Mouse (Mus musculus): ENCODE data around the gene Lonrf2.

Lonrf2 gene

DNA sequence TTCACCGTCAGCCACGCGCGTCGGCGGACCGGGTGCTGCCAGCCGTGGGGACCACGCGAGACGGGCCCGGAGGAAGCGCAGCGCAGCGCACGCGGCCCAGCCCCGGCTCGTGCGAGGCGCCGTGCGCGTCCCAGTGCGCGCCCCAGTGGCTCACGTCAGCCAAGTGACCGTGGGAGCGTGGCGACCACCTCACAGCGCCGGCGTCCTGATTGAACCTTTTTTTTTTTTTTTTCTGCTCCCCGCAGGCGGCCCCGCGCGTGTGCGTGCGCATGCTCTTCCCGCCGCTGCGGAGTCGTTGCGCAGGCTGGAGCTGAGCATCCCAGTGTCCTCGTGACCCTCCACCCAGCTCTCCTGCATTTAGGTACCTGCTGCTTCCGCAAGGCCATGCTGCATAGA lies at the start of gene Lonrf2:
TSS of gene Lonrf2 (minus strand) at position 235 of the 396 bp plus-strand sequence.
- ATAC-seq (ENCODE audit: low TSS enrichment): peak; percentile 82

DNA sequence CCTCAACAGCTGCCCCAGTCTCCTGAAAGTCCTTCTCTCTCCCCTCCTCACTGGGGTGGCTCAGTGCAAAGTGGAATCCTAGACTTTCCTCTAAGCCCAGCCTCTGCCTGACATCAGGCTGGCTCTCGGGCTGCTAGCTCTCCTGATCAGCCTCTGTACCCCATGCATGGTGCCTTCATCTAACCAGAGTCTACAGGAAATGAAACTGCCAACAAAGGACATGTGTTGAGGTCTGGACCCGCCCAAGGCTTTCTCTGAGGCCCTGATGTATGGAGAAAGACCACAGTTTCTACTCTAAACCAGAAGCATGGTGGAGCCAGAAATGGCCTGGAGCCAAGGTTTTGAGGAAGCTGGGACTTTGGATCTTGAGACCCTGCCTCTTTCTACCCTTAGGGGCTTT lies 49.4 kb upstream of the Lonrf2 start:
- ATAC-seq (ENCODE audit: low TSS enrichment): no peak

DNA sequence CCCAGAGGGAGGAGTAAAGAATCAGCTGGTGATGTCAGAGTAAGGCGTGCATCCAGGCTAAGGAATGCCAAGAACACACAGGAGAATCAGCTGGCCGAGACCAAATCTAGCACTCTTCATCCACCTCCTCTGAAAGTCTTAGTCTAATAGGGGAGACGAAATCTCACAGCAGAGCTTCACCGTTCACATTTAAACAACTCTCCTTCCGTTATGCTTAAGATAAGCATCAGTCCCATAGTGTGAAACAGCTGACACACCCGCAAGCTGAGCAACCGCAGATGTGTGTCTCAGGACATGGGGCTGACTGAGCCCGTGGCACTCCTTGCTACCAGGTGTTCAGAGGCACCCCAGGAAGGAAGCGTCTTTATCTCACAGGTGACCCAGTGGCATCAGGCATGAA lies 47.3 kb upstream of the Lonrf2 start:
- ATAC-seq (ENCODE audit: low TSS enrichment): no peak

DNA sequence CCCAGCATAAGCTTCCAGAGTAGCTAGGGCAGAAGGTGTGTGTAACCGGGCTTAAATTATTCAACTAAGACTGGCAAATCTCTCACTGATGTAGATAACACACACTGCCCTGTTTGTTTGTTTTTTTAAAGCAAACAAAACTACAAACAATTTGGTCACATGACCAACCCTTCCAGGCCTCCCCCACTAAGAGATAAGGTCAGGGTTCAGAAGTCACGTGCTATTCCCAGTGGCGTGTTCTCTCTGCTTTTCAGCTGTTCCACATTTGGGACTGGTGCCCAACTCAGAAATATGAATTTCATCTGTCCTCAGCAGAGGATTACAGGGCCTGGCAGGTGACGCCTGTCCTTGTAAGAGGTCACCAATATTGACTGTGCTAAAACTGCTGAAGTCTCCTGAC lies 46.2 kb upstream of the Lonrf2 start:
- no peak for ATAC-seq (ENCODE audit: low TSS enrichment)

DNA sequence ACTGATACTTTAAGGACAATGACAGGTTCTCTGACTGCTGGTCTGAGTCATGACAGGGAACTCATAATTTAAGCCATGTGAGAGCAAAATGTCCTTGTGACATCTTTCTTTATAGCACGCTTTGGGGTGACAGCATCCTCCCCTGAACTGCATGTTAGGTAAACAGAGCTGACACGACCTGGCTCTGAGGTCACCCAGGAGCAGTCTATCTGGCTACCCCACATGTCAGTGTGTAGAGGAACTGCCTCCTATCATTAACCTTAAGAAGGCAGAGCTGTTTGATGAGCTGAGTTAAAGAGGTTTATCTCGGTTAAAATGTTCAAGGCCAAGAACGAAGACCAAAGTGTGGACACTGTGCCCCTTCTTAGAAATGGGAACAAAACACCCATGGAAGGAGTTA lies 44.9 kb upstream of the Lonrf2 start:
- no peak for ATAC-seq (ENCODE audit: low TSS enrichment)

DNA sequence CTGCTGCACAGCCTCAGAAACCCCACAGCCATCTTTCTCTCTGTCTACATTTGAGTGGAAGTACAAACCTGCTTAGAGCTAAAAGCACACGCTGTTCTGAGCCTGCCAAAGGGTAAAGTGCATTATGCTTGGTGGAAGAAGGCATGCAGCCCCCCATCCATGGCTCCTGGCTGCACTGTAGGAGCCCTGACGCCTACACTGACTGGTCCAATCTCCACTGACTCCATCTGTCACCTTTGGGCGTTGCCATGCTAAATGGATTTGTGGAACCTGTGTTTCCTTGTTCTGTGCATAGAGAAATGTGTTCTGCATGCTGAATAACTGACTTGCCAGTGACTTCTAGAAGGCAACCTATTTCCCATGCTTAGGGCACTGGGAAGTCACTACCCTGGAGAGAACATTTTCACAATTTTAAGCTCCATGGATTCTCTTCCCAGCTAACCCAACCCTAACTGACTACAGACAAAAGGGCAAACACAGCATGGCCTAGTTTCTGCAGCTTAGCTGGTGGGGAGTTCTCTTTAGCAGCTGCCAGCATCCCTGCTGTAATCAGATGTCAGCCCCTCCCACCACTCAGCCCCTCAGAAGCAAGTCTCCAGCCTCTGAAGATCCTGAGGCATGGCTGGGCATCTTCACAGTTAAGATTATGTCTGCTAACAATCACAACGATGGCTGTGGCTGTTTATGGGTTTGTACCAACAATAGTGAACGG lies 40.3 kb upstream of the Lonrf2 start:
- peak; percentile 72 for ATAC-seq (ENCODE audit: low TSS enrichment)

DNA sequence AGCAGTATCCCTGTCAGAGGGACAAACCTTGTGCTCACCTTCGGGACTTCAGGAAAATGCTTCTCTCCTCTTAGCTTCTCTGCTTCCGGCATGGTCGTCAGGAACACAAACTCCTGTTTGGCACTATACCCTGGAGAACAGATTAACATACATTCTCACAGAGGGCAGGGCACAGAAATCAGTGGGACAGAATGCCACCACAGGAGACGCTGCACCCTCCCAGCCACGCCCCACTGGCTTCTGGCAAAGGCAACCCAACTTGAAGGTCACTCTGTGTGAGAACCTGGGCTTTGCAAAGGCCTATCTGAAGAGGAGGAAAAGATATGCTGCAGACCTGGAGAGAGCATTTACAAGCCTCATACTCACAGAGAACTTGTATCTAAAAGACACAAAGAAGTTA lies 37.4 kb upstream of the Lonrf2 start:
- ATAC-seq (ENCODE audit: low TSS enrichment): no peak

DNA sequence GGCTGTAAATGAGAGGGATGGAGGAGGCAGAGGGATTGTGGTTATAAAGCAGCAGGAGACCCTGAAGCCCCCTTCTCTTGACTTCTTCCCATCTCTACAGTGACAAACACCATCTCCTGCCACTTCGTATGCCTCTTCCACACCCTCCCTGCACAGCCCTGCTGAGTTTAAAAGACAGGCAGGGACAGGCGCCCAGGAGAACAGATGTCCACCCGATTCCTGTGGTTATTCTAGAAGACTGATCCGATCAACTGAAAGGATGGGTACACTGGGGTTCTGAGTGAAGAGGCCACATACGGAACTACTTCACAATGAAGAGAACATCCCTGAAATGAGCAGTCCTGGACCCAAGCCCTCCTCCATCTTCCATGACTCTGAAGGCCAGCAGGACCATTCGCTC lies 35.3 kb upstream of the Lonrf2 start:
- no peak for ATAC-seq (ENCODE audit: low TSS enrichment)

DNA sequence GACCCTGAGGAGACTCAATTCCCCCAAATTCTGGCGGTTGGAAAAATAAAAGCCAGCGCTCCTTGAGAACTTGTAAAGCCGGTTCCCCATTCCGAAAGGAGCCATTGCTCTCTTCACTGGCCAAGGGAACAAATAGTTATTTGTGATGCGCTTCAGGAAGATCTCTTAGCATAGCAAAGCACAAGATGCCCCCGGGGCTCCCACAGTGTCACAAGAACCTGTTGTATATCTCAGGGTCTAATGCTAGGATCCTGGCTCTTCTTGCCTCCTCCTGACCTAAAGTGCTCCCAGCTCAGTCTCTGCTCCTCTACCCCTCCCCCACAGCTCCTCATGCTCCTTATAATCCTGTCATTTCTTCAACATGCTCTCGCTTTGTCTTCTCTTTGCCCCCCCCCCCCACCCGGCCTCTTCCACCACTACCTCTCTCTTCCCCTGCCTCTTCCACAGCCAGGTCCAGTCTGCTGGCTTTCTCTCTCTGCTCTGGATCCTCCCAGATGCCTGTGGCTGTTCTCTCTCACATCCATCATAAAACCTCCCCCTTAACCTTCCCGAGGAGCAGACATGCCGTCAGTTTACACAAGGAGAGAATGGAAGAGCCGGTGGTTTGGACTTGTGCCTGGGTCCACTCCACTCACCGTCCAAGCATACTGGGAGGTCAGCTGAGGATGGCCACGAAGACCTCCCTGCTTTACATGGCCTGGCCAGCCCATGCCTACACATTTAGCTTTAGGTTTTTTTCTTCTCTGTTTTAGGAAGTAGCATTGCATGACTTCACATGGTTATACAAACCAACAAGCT lies 33.1 kb upstream of the Lonrf2 start:
- no peak for ATAC-seq (ENCODE audit: low TSS enrichment)

DNA sequence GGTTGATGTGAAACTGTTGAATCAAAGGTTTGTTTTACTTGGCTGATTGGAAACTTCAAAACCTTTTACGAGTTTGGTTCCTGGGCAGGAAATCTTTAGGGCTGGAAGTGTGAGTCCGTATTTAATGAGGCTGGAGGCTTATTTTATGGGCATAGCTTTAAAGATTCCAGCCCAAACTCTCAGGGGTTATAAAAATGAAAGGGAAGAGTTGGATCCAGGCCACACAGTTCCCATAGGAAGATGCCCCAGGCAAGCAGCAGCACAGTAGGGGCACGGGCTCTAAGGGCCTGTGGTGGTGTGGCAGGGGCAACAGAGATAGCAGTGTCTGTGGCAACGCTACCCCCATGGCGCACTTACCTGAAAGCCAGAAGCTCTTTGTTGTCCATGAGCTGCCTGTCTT lies 29.7 kb upstream of the Lonrf2 start:
- ATAC-seq (ENCODE audit: low TSS enrichment): no peak

DNA sequence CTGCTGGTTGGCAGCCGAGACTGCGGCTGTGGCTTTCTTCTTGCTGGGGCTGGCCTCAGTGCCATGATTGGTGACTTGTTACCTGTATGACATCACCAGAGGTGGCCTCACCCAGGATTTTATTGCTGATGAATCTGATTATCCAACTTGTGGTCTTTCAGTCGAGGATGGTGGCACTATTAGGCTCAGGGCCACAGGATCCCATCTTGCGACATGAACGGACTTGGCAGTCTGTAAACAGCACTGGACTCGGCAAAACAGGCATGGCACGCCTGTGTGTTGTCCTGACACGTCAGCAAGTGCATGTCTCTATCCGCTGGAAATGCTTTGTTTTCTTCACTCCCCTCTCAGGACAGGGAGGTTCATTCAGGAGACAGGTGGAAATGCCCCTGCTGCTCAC lies 27.8 kb upstream of the Lonrf2 start:
- ATAC-seq (ENCODE audit: low TSS enrichment): no peak

DNA sequence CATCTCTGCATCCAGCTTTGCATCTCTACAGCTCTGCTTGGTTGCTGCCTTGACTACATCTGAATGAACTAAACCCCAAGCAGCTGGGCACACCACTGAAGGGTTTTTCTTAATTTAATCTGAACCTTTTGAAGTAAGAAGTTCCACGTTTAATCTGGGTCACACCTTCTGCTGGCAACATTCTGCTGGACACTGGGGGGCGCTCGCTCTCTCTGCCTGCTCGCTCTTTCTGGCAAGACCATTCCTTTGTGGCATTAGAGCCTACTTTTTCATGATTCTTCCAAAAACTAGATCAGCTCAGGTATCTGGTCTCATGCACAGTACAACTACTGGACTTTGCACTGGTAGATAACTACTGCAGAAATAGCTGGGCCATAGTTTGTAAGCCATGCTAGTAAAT lies 25.7 kb upstream of the Lonrf2 start:
- peak; percentile 60; the same call in 1 of the 2 replicates for ATAC-seq (ENCODE audit: low TSS enrichment)

DNA sequence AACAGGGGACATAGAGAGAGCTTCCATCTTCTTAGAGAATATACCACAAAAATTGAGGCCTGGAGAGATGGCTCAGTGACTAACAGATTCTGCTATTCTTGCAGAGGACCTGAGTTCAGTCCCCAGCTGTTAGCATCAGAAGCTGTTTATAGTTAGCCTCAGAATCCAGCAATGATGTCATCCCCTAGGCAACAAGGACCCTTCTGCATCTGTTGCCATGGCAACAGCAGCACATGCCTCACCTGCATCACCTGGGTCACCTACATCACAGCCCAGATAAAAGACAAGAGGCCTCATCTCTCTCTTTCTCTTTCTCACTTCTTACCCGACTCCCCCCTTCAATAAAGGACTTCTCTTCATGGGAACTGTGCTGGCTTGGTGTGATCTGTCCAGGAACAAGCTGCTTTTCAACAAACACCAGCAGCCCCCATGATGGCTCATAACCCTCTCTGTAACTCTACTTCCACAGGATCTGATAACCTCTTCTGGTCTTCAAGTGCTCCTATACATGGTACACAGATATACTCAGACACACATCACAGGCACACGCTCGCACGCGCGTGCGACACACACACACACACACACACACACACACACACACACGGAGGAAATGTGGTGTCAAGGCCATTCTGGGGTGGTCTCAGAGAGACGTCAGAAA lies 24.5 kb upstream of the Lonrf2 start:
- no peak for ATAC-seq (ENCODE audit: low TSS enrichment)

DNA sequence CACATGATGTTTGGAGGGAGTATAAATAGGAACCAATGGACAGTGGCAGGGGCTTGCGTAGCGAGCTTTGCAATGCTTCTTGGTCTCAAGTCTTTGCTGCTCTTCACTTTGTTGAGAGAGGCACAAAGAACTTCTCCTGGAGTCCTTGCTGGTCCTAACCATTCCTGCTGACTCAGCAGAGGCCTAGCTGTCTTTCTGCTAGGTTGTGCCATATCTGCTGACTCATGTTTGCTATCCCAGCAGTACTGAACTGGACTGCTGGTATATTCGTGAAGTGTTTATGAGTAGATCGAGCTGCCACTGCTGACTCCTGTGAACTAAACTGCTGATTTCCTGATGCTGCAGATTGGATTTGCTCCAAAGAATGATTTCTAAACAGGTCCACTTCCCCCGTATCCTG lies 23.7 kb upstream of the Lonrf2 start:
- ATAC-seq (ENCODE audit: low TSS enrichment): no peak

DNA sequence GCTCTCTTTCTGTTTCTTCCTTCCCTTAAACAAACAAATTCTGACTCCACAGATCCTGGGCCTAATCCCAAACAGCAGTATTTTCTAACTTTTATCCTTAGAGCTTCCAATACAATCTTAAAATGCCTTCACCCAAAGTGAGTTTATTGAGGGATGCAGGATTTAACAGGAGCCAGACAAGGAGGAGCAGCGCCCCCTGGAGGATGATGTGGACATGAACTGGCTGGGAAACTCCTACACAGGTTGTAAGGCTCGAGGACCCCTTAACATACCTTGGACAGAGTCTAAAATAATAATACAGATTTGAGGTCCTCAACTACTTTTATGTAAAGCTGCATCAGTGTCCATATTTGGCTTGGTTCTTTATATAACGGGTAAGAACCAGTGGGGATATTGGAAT lies 19.7 kb upstream of the Lonrf2 start:
- peak; percentile 74; the same call in 1 of the 2 replicates for ATAC-seq (ENCODE audit: low TSS enrichment)

DNA sequence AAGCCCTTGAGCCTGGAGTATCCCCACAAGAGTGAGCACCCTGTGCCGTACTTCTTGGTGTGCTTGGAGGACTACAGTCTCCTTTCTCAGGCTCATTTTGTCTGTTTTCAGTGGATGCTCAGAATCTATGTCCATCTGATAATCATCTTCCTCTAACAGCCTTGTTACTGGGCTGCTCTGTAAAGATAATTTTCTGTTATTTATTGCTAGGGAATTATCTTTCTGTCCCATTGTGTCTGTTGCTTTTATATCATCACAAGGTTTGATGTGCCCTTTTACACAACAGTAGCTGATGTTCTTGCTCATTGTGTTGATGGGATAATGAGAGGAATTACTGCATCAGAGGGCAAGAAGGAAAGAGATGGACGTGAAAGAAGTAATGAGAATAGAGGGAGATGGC lies 15.7 kb upstream of the Lonrf2 start:
- ATAC-seq (ENCODE audit: low TSS enrichment): no peak

DNA sequence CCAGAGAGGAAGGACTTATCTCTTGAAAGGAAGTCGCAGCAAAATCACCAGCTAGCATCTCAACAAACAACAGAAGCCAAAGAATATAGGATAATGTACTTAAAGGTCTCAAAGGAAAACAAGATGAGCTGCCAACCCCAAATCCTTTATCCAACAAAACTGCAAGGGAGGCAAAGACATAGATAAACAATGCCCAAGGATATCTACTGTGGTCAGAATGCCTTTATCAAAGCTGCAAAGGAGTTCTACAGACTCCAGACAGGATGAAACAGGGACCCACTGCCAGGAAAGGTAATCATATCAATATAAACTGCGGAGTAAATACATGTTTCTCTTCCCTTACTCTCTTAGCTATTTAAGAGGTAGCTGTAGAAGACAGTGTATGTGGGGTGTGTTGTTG lies 14.1 kb upstream of the Lonrf2 start:
- ATAC-seq (ENCODE audit: low TSS enrichment): no peak

DNA sequence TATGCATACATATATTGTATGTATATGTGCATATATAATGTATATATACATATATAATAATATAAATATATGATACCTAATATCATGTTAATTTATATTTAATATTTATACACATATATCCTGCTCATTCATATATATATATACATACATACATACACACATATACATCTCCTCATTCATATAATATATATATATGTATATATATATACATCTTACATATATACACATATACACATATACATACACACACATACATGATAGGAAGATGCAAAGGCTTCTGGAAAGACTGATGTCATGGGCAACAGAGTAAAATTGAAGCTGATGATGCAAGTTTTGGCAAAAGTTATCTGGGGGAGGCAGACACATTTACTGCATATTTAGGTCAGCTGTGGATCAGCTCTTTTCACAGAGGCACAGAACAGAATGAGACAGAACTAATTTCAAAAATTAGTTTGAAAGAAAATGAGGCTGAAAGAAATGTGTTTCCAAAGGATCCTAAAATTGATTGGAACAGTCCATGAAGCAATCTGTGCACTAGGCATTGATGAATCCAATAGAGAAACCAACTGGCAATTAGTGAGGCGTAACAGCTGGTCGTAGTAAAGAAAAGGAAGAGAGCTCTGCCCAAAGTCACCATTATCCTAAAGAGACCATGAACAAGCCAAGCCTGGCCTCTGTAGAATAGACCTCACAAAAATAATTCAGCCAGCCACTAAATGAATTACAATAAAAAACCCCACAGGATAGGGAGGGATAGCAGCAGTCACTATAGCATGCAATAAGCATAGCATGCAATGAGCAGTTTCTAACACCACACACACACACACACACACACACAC lies 12.2 kb upstream of the Lonrf2 start:
- ATAC-seq (ENCODE audit: low TSS enrichment): peak; percentile 70

DNA sequence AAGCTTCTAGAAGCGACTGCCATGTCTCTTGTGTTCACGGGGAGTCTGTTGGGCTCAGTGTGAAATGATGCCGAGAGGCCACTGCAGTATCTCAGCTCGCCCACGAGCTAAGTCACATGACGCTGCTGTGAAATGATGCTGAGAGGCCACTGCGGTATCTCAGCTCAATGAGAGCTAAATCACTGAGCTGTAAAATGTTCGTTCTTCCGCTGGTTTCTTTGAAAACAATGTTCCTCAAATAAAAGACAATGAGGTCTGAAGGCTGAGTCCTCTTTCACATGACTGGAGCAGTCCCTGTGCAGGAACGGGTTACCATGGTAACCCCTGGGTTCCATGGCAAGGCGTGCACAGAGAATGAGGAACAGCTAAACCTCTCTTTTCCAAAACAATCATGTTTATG lies 11.5 kb upstream of the Lonrf2 start:
- peak; percentile 83 for ATAC-seq (ENCODE audit: low TSS enrichment)

DNA sequence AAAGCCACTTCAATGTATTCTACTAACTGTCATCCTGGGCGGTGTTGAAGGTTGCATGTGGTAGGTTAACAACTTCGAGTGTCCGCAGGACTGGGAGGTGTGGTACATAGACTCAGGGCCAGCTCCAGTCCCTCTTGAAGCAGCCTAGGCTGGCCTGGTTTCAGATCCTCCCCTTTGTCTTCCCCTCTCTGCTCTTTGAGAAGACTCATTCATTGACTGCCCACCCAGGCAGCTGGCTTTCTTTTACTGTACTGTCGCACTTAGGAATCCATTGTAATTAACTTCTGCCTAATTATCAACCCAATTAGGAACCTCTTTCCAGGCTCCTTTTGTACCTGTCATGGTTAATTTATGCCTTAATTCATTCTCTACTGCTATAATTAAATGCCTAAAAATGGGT lies 6.8 kb upstream of the Lonrf2 start:
- no peak for ATAC-seq (ENCODE audit: low TSS enrichment)

DNA sequence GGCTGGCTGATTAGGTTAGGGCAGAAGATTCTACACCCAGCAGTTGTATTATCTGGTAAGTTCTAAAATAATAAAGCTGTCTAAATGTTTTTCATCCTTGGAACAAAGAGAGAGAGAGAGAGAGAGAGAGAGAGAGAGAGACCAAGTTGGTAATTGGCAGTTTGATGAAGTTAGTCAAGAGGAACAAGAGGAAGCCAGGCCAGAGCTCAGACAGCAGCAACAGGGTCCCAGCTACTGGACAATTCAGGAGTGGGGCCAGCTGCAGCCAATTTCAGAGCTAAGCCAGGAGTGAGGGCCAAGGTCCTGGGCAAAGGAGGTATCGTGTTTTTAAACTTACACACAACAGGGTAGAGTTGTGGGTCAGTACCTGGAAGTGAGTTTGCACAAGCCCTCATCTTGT lies 6.3 kb upstream of the Lonrf2 start:
- ATAC-seq (ENCODE audit: low TSS enrichment): no peak

DNA sequence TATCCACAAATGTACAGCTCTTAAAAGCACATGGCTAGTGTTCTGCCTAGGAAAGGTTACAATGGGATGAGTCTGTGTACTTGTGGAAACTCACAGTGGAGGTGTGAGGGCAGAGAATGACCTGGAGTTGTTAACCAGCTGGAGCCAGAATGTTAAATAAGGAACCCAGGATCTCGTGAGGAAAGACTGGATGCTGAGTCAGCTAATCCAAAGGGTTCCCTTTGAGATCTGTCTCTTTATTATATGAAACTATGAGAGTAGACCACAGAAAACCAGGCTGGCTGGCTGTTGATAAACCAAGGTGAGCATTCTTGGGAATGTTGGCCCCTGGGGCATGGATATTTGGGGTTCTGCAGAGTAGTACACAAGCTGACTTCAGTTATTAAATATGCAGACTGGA lies 3.4 kb upstream of the Lonrf2 start:
- ATAC-seq (ENCODE audit: low TSS enrichment): no peak

Data from frontal cortex, adult (tissue).